Mouse (Mus musculus) midbrain, embryonic 11.5 days (tissue): Measurements from ENCODE around the gene Tada2a. TPM values are rescaled to one million over a fixed set of nuclear protein-coding genes. Genes with fewer than 3 reads are reported as not detected.

Source experiments
- ATAC-seq: fragments of 200-750 bp; cut with Nextera tagmentation; 2 replicates; pipeline ENCODE4 v1.8.0; 2017; ENCODE audit warnings: moderate TSS enrichment, moderate library complexity; ENCODE audit not compliant: low FRiP score
- DNase-seq: peaks from one replicate; pipeline ENCODE4 v3.0.0; 2015; ENCODE audit warnings: low spot score; ENCODE audit errors: missing footprints
- H3K27ac ChIP-seq: fragments of 300-500 bp; sonication (generic); 2 replicates; pipeline ENCODE4 v1.5.1; 2014; ENCODE audit warnings: low read depth, low read length
- H3K27me3 ChIP-seq: fragments of 300-500 bp; sonication (generic); 2 replicates; pipeline ENCODE4 v1.6.1; 2014; ENCODE audit warnings: mild to moderate bottlenecking, low read length, moderate library complexity, mixed read lengths; ENCODE audit not compliant: control insufficient read depth, insufficient read depth
- H3K36me3 ChIP-seq: fragments of 300-500 bp; sonication (generic); 2 replicates; pipeline ENCODE4 v1.6.1; 2014; ENCODE audit warnings: mild to moderate bottlenecking, low read length, moderate library complexity, mixed read lengths; ENCODE audit not compliant: control insufficient read depth, insufficient read depth
- H3K4me1 ChIP-seq: fragments of 300-500 bp; sonication (generic); 2 replicates; pipeline ENCODE4 v1.6.1; 2014; ENCODE audit warnings: low read length; ENCODE audit not compliant: control insufficient read depth, insufficient read depth
- H3K4me2 ChIP-seq: fragments of 300-500 bp; sonication (generic); 2 replicates; pipeline ENCODE4 v1.6.1; 2014; ENCODE audit warnings: mild to moderate bottlenecking, moderate library complexity
- H3K4me3 ChIP-seq: fragments of 300-500 bp; sonication (generic); 2 replicates; pipeline ENCODE4 v1.5.1; 2014; ENCODE audit warnings: low read depth, low read length
- H3K9ac ChIP-seq: fragments of 300-500 bp; sonication (generic); 2 replicates; pipeline ENCODE4 v1.6.1; 2014; ENCODE audit warnings: low read length
- H3K9me3 ChIP-seq: fragments of 300-500 bp; sonication (generic); 2 replicates; pipeline ENCODE4 v1.6.1; 2016; ENCODE audit warnings: low read length; ENCODE audit not compliant: control insufficient read depth
- WGBS: fragments of 180-500 bp; shearing (Covaris S2); extraction: QIAGEN DNeasy Blood & Tissue Kit; methylation state at CpG from one replicate; pipeline ENCODE4 v1.1.7; 2014; 5-methylcytosine and 5-hydroxymethylcytosine counted together
- polyA plus RNA-seq: library from polyadenylated mRNA; unstranded; fragments of >200 nt; fragmentation: Nextera tagmentation; extraction: Ambion mirVana; gene quantifications from 2 replicates; pipeline ENCODE4 v1.2.1, GENCODE M21; 2014

Tada2a gene
- polyA plus RNA-seq, 1 experiment from 2014 or later = 33.9 TPM

- Histone ChIP-seq H3K9me3 (no peaks in the 10 kb centered on the region), H3K4me3 (no peak overlapping the region), H3K27ac (no peak overlapping the region), H3K9ac (no peak overlapping the region), H3K4me2 (no peak overlapping the region), H3K36me3 (peaks cover 3% of the 10 kb centered on the region; the same call in 1 of the 2 replicates), H3K27me3 (no peaks in the 10 kb centered on the region), H3K4me1 (no peaks in the 10 kb centered on the region)
- 91% methylated on average over 8 of the region's 8 CpGs for WGBS
- DNase-seq (no peak), ATAC-seq (no peak)
Measured at GRCm38 (mm10) chr11:84090572-84090971, 38.8 kb downstream of the Tada2a start.

- no peaks in the 10 kb centered on the region for H3K9me3 ChIP-seq
- H3K36me3 ChIP-seq = no peaks in the 10 kb centered on the region
- H3K27ac ChIP-seq = no peak overlapping the region
- H3K4me3 ChIP-seq = no peak overlapping the region
- H3K4me1 ChIP-seq = no peaks in the 10 kb centered on the region
- no peaks in the 10 kb centered on the region for H3K27me3 ChIP-seq
- no peak overlapping the region for H3K4me2 ChIP-seq
- WGBS = 93% methylated on average over 5 of the region's 5 CpGs
- ATAC-seq (no peak), DNase-seq (no peak)
- no peak overlapping the region for H3K9ac ChIP-seq
Measured at GRCm38 (mm10) chr11:84081901-84082300, 47.5 kb downstream of the Tada2a start.

- no peaks in the 10 kb centered on the region for H3K9me3 ChIP-seq
Measured at GRCm38 (mm10) chr11:84080327-84080726, 49.1 kb downstream of the Tada2a start.

GRCm38 (mm10) chr11:84079887-84080286 is 49.5 kb downstream of the Tada2a start:
- ATAC-seq (no peak), DNase-seq (no peak)
- no peak overlapping the region for H3K27ac ChIP-seq
- no peak overlapping the region for H3K4me3 ChIP-seq
- H3K9me3 ChIP-seq = no peaks in the 10 kb centered on the region
- no peaks in the 10 kb centered on the region for H3K27me3 ChIP-seq
- no peak overlapping the region for H3K4me2 ChIP-seq
- no peaks in the 10 kb centered on the region for H3K4me1 ChIP-seq
- no peaks in the 10 kb centered on the region for H3K36me3 ChIP-seq
- H3K9ac ChIP-seq = no peak overlapping the region
- 90% methylated on average over 4 of the region's 4 CpGs for WGBS

More at GRCm38 (mm10) chr11:84080327-84080726, 49.1 kb downstream of the Tada2a start:
- Histone ChIP-seq H3K27ac (no peak overlapping the region), H3K27me3 (no peaks in the 10 kb centered on the region), H3K4me3 (no peak overlapping the region), H3K36me3 (no peaks in the 10 kb centered on the region), H3K4me2 (no peak overlapping the region), H3K9ac (no peak overlapping the region), H3K4me1 (no peaks in the 10 kb centered on the region)
- 88% methylated on average over 3 of the region's 3 CpGs for WGBS
- DNase-seq = no peak
- no peak for ATAC-seq

- DNase-seq = no peak
- Histone ChIP-seq H3K4me2 (no peak overlapping the region), H3K27ac (no peak overlapping the region), H3K27me3 (no peaks in the 10 kb centered on the region), H3K9ac (no peak overlapping the region), H3K4me3 (no peak overlapping the region), H3K9me3 (no peaks in the 10 kb centered on the region), H3K4me1 (no peaks in the 10 kb centered on the region), H3K36me3 (no peaks in the 10 kb centered on the region)
- WGBS = 94% methylated on average over 11 of the region's 11 CpGs
- no peak for ATAC-seq
Measured at GRCm38 (mm10) chr11:84079361-84079760, 50.0 kb downstream of the Tada2a start.

GRCm38 (mm10) chr11:84078601-84079000 is 50.8 kb downstream of the Tada2a start:
- Histone ChIP-seq H3K9ac (no peak overlapping the region), H3K4me2 (no peak overlapping the region), H3K27me3 (no peaks in the 10 kb centered on the region), H3K4me3 (no peak overlapping the region), H3K27ac (no peak overlapping the region), H3K4me1 (no peaks in the 10 kb centered on the region), H3K36me3 (no peaks in the 10 kb centered on the region), H3K9me3 (no peaks in the 10 kb centered on the region)
- WGBS = 93% methylated on average over 9 of the region's 9 CpGs
- DNase-seq = no peak
- no peak for ATAC-seq

- H3K9ac ChIP-seq = no peak overlapping the region
- 82% methylated on average over 2 of the region's 2 CpGs for WGBS
- H3K27me3 ChIP-seq = no peaks in the 10 kb centered on the region
- H3K9me3 ChIP-seq = no peaks in the 10 kb centered on the region
- H3K4me1 ChIP-seq = no peaks in the 10 kb centered on the region
- no peak for ATAC-seq
- DNase-seq = no peak
- no peak overlapping the region for H3K4me2 ChIP-seq
- H3K4me3 ChIP-seq = no peak overlapping the region
- H3K27ac ChIP-seq = no peak overlapping the region
- H3K36me3 ChIP-seq = no peaks in the 10 kb centered on the region
Measured at GRCm38 (mm10) chr11:84077008-84077407, 52.4 kb downstream of the Tada2a start.

- no peak for DNase-seq
- ATAC-seq = no peak
- 80% methylated on average over 7 of the region's 7 CpGs for WGBS
Measured at GRCm38 (mm10) chr11:84073816-84074764, 55.3 kb downstream of the Tada2a start.

GRCm38 (mm10) chr11:84072904-84073651 is 56.3 kb downstream of the Tada2a start:
- ATAC-seq (no peak), DNase-seq (no peak)
- 66% methylated on average over 9 of the region's 9 CpGs for WGBS
- Histone ChIP-seq H3K27me3 (peaks cover 15% of the 10 kb centered on the region), H3K9ac (no peak overlapping the region), H3K27ac (no peak overlapping the region), H3K9me3 (no peaks in the 10 kb centered on the region), H3K36me3 (no peaks in the 10 kb centered on the region), H3K4me3 (no peak overlapping the region), H3K4me1 (no peaks in the 10 kb centered on the region), H3K4me2 (no peak overlapping the region)

More at GRCm38 (mm10) chr11:84073816-84074764, 55.3 kb downstream of the Tada2a start:
- Histone ChIP-seq H3K4me3 (no peak overlapping the region), H3K27me3 (peaks cover 7% of the 10 kb centered on the region), H3K4me1 (no peaks in the 10 kb centered on the region), H3K9me3 (no peaks in the 10 kb centered on the region), H3K4me2 (no peak overlapping the region), H3K36me3 (no peaks in the 10 kb centered on the region), H3K9ac (no peak overlapping the region), H3K27ac (no peak overlapping the region)
